Comparison of ENCODE assay signal across 17 mouse cellular contexts in genomic region chr7:132795141-132795540, GRCm38 (mm10).
"Had no signal": no experiment of that assay in that cellular context is flagged by ENCODE, and none has a peak within 500 bp of the region (broad histone marks: within the 10 kb centered on the region; RNA-seq: fewer than 3 reads in every experiment).

No protein-coding gene starts in this region.

- DNase-seq: kidney, adult 18-20 months; kidney, postnatal 10 days; kidney, postnatal 4 days; liver; liver, embryonic 13.5 days; liver, postnatal 0 days; lung, postnatal 14 days; right cerebral cortex, postnatal 25 days; thymus, adult 18-20 months; thymus, postnatal 14 days had no signal

- H3K4me3 ChIP-seq: limb, embryonic 12.5 days; liver, embryonic 13.5 days; lung, embryonic 15.5 days; megakaryocyte, embryonic 14.5 days; midbrain, embryonic 12.5 days; neural tube, embryonic 13.5 days had no signal

- H3K27ac ChIP-seq: limb, embryonic 12.5 days; liver, embryonic 13.5 days; lung, embryonic 15.5 days; macrophage; midbrain, embryonic 12.5 days; neural tube, embryonic 13.5 days had no signal

- ATAC-seq: liver, postnatal 0 days; midbrain, embryonic 16.5 days had no signal
